Mouse (Mus musculus) kidney, embryonic 14.5 days (tissue): Measurements from ENCODE around the gene Nudcd2. TPM values are rescaled to one million over a fixed set of nuclear protein-coding genes. Genes with fewer than 3 reads are reported as not detected.
A peak's percentile ranks its signal among the peaks of the same experiment; 100 is the strongest.

Source experiments
- ATAC-seq: fragments of 200-750 bp; cut with Nextera tagmentation; 2 replicates; pipeline ENCODE4 v1.8.0; 2017; ENCODE audit warnings: moderate number of reproducible peaks, mild to moderate bottlenecking, moderate TSS enrichment, moderate library complexity; ENCODE audit not compliant: low FRiP score, low TSS enrichment
- H3K27ac ChIP-seq: fragments of 300-500 bp; sonication (generic); 2 replicates; pipeline ENCODE4 v1.5.1; 2014; ENCODE audit warnings: low read depth, mild to moderate bottlenecking, low read length, moderate library complexity, mixed read lengths
- H3K27me3 ChIP-seq: fragments of 300-500 bp; sonication (generic); 2 replicates; pipeline ENCODE4 v1.6.1; 2014; ENCODE audit warnings: mild to moderate bottlenecking, low read length; ENCODE audit not compliant: control insufficient read depth, insufficient read depth
- H3K36me3 ChIP-seq: fragments of 300-500 bp; sonication (generic); 2 replicates; pipeline ENCODE4 v1.6.1; 2014; ENCODE audit warnings: low read length, mixed read lengths; ENCODE audit not compliant: control insufficient read depth, insufficient read depth
- H3K4me1 ChIP-seq: fragments of 300-500 bp; sonication (generic); 2 replicates; pipeline ENCODE4 v1.6.1; 2014; ENCODE audit warnings: low read length, mixed read lengths; ENCODE audit not compliant: control insufficient read depth, insufficient read depth
- H3K4me2 ChIP-seq: fragments of 300-500 bp; sonication (generic); replicated peaks from 2 replicates; pipeline ENCODE4 v1.6.1; 2014; ENCODE audit warnings: low read depth, mild to moderate bottlenecking, low read length
- H3K4me3 ChIP-seq: fragments of 300-500 bp; sonication (generic); 2 replicates; pipeline ENCODE4 v1.5.1; 2014; ENCODE audit warnings: mild to moderate bottlenecking, low read length
- H3K9ac ChIP-seq: fragments of 300-500 bp; sonication (generic); 2 replicates; pipeline ENCODE4 v1.6.1; 2014; ENCODE audit warnings: low read depth, mild to moderate bottlenecking, low read length, moderate library complexity
- H3K9me3 ChIP-seq: fragments of 300-500 bp; sonication (generic); 2 replicates; pipeline ENCODE4 v1.6.1; 2016; ENCODE audit warnings: low read length; ENCODE audit not compliant: control insufficient read depth
- WGBS: fragments of 180-500 bp; shearing (Covaris S2); extraction: QIAGEN DNeasy Blood & Tissue Kit; methylation state at CpG from one replicate; pipeline ENCODE4 v1.1.7; 2014; 5-methylcytosine and 5-hydroxymethylcytosine counted together
- polyA plus RNA-seq: library from polyadenylated mRNA; unstranded; fragments of >200 nt; fragmentation: Nextera tagmentation; extraction: Ambion mirVana; gene quantifications from 2 replicates; pipeline ENCODE4 v1.2.1, GENCODE M21; 2014

The Nudcd2 gene
- polyA plus RNA-seq, 1 experiment from 2014 or later, result 204 TPM

GRCm38 (mm10) chr11:40746361-40746760 lies 12.9 kb downstream of the Nudcd2 start:
- H3K4me2 ChIP-seq, result no peak overlapping the region
- ATAC-seq, result no peak
- H3K4me1 ChIP-seq, result no peaks in the 10 kb centered on the region

GRCm38 (mm10) chr11:40747716-40748115 lies 14.2 kb downstream of the Nudcd2 start:
- 67% methylated on average over 2 of the region's 2 CpGs for WGBS
- Histone ChIP-seq H3K27ac (no peak overlapping the region), H3K4me3 (no peak overlapping the region), H3K9ac (no peak overlapping the region), H3K4me1 (no peaks in the 10 kb centered on the region), H3K9me3 (no peaks in the 10 kb centered on the region), H3K4me2 (no peak overlapping the region), H3K27me3 (no peaks in the 10 kb centered on the region), H3K36me3 (peaks cover 5% of the 10 kb centered on the region; the same call in 1 of the 2 replicates)
- no peak for ATAC-seq

More at GRCm38 (mm10) chr11:40746361-40746760, 12.9 kb downstream of the Nudcd2 start:
- Histone ChIP-seq H3K36me3 (peaks cover 10% of the 10 kb centered on the region; the same call in 1 of the 2 replicates), H3K9me3 (no peaks in the 10 kb centered on the region), H3K9ac (no peak overlapping the region), H3K27me3 (no peaks in the 10 kb centered on the region), H3K4me3 (no peak overlapping the region), H3K27ac (no peak overlapping the region)
- WGBS, result 88% methylated on average over 12 of the region's 12 CpGs

- Histone ChIP-seq H3K9ac (no peak overlapping the region), H3K4me1 (peaks cover 7% of the 10 kb centered on the region; the same call in 1 of the 2 replicates), H3K9me3 (no peaks in the 10 kb centered on the region), H3K27ac (no peak overlapping the region), H3K36me3 (peaks cover 5% of the 10 kb centered on the region; the same call in 1 of the 2 replicates), H3K4me2 (peak overlapping the region; percentile 82; the same call in 1 of the 2 replicates), H3K27me3 (no peaks in the 10 kb centered on the region), H3K4me3 (no peak overlapping the region)
- 63% methylated on average over 6 of the region's 6 CpGs for WGBS
- ATAC-seq, result no peak
Observed at GRCm38 (mm10) chr11:40753836-40754235, 20.4 kb downstream of the Nudcd2 start.

GRCm38 (mm10) chr11:40754664-40755107 lies 21.2 kb downstream of the Nudcd2 start:
- H3K27ac ChIP-seq, result no peak overlapping the region; the same call in 1 of the 2 replicates
- no peaks in the 10 kb centered on the region for H3K9me3 ChIP-seq
- peak overlapping the region; percentile 82 for H3K4me2 ChIP-seq
- peaks cover 7% of the 10 kb centered on the region; the same call in 1 of the 2 replicates for H3K4me1 ChIP-seq
- peaks cover 5% of the 10 kb centered on the region; the same call in 1 of the 2 replicates for H3K36me3 ChIP-seq
- WGBS, result 3% methylated on average over 19 of the region's 19 CpGs
- peak overlapping the region; percentile 78 for H3K4me3 ChIP-seq
- peak overlapping the region; percentile 82 for H3K9ac ChIP-seq
- H3K27me3 ChIP-seq, result no peaks in the 10 kb centered on the region
- peak; percentile 86 for ATAC-seq

GRCm38 (mm10) chr11:40755109-40755627 lies 21.7 kb downstream of the Nudcd2 start, which contains the start of gene Ccng1:
TSS of gene Ccng1 (minus strand) at chr11:40755311.
- ATAC-seq, result peak; percentile 100
- Histone ChIP-seq H3K27ac (no peak within 1 kb of the TSS; the same call in 1 of the 2 replicates), H3K4me3 (peak within 1 kb of the TSS; percentile 78), H3K4me1 (peaks cover 7% of the 10 kb centered on the region; the same call in 1 of the 2 replicates), H3K9ac (peak within 1 kb of the TSS; percentile 82), H3K9me3 (no peaks in the 10 kb centered on the region), H3K4me2 (peak within 1 kb of the TSS; percentile 82), H3K27me3 (no peaks in the 10 kb centered on the region), H3K36me3 (peaks cover 3% of the 10 kb centered on the region; the same call in 1 of the 2 replicates)
- 0% methylated on average over 19 of the region's 25 CpGs for WGBS

- H3K4me2 ChIP-seq, result no peak overlapping the region
- ATAC-seq, result no peak
- H3K27me3 ChIP-seq, result no peaks in the 10 kb centered on the region
- no peak overlapping the region for H3K9ac ChIP-seq
- H3K9me3 ChIP-seq, result no peaks in the 10 kb centered on the region
- WGBS, result 89% methylated on average over 8 of the region's 8 CpGs
- H3K4me3 ChIP-seq, result no peak overlapping the region
- peaks cover 7% of the 10 kb centered on the region; the same call in 1 of the 2 replicates for H3K4me1 ChIP-seq
- peaks cover 2% of the 10 kb centered on the region; the same call in 1 of the 2 replicates for H3K36me3 ChIP-seq
- H3K27ac ChIP-seq, result no peak overlapping the region
Observed at GRCm38 (mm10) chr11:40755968-40756367, 22.5 kb downstream of the Nudcd2 start.

- Histone ChIP-seq H3K9ac (no peak overlapping the region), H3K4me2 (no peak overlapping the region), H3K27me3 (no peaks in the 10 kb centered on the region), H3K4me3 (no peak overlapping the region), H3K4me1 (no peaks in the 10 kb centered on the region), H3K27ac (no peak overlapping the region), H3K36me3 (no peaks in the 10 kb centered on the region), H3K9me3 (no peaks in the 10 kb centered on the region)
- ATAC-seq, result no peak
- WGBS, result 86% methylated on average over 8 of the region's 8 CpGs
Observed at GRCm38 (mm10) chr11:40759896-40760295, 26.4 kb downstream of the Nudcd2 start.

- Histone ChIP-seq H3K4me3 (no peak overlapping the region), H3K36me3 (no peaks in the 10 kb centered on the region), H3K27ac (no peak overlapping the region), H3K4me1 (no peaks in the 10 kb centered on the region), H3K4me2 (no peak overlapping the region), H3K9ac (no peak overlapping the region), H3K27me3 (no peaks in the 10 kb centered on the region), H3K9me3 (no peaks in the 10 kb centered on the region)
- 40% methylated on average over 2 of the region's 2 CpGs for whole genome bisulfite sequencing
- ATAC-seq, result no peak
Observed at GRCm38 (mm10) chr11:40763395-40763794, 29.9 kb downstream of the Nudcd2 start.

- H3K4me2 ChIP-seq, result no peak overlapping the region
- H3K4me3 ChIP-seq, result no peak overlapping the region
- no peaks in the 10 kb centered on the region for H3K9me3 ChIP-seq
- H3K27me3 ChIP-seq, result no peaks in the 10 kb centered on the region
- no peak overlapping the region for H3K27ac ChIP-seq
- no peak for ATAC-seq
- H3K4me1 ChIP-seq, result no peaks in the 10 kb centered on the region
- WGBS, result 79% methylated on average over 4 of the region's 4 CpGs
- H3K9ac ChIP-seq, result no peak overlapping the region
- no peaks in the 10 kb centered on the region for H3K36me3 ChIP-seq
Observed at GRCm38 (mm10) chr11:40764690-40765089, 31.2 kb downstream of the Nudcd2 start.
